Mouse (Mus musculus) neural tube, embryonic 10.5 days (tissue): Measurements from ENCODE around the gene Pdk2.

ENCODE experiments used
- DNase-seq: peaks from one replicate; pipeline ENCODE4 v3.0.0-alpha.2; 2017; ENCODE audit warnings: low spot score; ENCODE audit errors: extremely low spot score

Gene Pdk2

GRCm38 (mm10) chr11:95070140-95071107, 29.3 kb upstream of the Pdk2 start:
- no peak for DNase-seq

GRCm38 (mm10) chr11:95069226-95069957, 28.2 kb upstream of the Pdk2 start:
- DNase-seq: no peak

GRCm38 (mm10) chr11:95056768-95057501, 15.8 kb upstream of the Pdk2 start:
- DNase-seq: no peak

DNA sequence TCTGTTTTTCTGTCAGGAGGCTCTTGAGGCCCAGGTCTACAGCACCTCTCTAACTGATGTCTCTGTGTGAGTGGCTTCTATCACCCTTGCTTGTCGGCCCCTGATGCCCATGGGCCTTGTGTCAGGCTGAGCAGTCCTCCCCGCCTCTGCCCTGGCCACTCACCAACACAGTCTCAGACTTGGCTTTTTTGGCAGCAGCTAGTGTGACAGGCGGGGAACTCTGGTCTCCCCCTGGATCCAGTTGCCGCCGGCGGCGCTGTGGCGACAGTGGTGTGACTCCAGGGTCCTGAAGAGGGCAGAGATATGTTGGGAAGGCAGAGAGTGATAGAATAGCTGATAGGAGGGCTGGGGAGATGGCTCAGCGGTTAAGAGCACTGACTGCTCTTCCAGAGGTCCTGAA, 11.9 kb upstream of the Pdk2 start:
- no peak for DNase-seq

DNA sequence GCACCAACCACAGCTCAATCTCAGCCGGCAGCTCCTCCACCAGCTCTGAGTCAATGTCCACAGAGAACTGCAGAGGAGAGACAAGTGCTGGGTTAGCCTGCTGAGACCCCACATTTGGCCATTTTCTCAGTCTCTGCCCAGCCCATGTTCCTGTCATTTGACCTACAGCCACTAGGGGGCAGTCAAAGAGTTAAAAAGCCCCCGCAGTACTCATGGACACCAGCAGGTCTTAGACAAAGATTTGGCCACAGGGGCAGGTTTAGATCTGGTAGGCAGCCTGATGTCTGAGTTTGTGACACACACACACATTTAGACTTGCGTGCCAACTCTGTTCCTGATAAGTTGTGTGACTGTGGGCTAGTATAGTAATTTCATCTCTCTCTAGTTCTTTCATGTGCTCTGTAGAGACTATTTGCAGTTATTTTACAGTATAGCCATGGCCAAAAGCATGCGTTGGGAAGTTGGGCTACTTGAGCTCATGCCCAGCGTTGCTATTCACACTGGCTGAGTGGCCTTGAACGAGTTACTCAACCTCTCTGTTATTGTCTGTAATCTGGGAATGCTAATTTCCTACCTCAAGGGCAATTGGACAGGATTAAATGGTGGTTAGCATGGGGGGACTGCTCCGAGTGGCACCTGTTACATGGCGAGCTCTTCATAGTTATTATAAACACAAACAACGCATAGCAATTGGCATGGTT, 6.0 kb upstream of the Pdk2 start:
- DNase-seq: peak; percentile 74

GRCm38 (mm10) chr11:95044185-95044870, 3.2 kb upstream of the Pdk2 start:
- DNase-seq: no peak

GRCm38 (mm10) chr11:95043608-95044007, 2.5 kb upstream of the Pdk2 start:
- no peak for DNase-seq

GRCm38 (mm10) chr11:95043060-95043459, 1.9 kb upstream of the Pdk2 start:
- no peak for DNase-seq

DNA sequence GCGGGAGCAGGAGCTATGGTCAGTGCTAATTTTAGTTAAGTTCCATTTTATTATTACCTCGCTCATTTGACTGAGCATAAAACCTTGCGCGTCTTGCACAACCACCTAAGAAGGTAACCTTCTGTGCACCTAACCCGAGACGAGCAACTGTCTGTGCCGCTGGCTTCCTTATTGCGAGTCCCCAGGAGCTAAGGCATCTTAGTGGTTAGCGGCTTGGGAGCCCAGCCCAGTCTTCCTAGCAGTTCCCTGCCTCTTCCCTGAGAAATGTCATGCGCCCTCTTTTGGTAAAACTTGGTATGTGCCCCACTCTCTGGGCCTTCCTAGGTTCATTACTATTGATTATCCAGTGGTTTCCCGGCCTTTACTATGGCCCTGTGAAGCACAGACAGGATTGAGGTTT, 942 bp upstream of the Pdk2 start:
- peak; percentile 82 for DNase-seq

DNA sequence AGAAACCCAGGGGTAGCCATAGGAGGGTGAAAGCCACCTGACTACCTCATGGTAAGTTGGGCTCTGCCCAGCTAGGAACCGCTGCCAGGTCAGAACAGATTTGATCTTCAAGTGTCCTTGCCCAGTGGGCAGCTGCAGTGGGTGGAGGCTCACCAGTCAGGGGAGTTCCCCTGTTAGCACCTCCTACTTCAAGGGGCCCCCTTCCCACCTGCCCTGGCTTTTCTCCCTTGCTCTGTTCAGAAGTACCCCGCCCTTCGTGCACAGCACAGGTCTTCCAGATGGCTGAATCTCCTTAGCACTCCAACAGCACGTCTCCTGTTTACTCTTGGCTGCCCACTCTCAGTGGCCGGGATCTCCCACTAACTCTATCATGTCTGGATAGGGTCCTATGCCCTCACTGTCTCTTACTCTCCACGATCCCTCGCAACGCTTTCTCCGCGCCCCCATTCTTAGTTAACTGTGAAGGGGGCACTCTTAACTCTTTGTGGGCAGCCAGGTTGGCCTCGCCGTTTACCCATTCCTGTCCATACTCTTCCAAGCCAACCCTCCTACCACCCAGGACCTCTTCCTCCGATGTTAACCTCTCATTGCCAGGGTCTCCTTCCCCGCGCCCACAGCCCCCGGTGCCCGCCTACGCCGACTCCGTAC, 539 bp downstream of the Pdk2 start:
- peak; percentile 27 for DNase-seq

- DNase-seq: no peak
These were observed 1.4 kb downstream of the Pdk2 start for GRCm38 (mm10) chr11:95039766-95040165.

DNA sequence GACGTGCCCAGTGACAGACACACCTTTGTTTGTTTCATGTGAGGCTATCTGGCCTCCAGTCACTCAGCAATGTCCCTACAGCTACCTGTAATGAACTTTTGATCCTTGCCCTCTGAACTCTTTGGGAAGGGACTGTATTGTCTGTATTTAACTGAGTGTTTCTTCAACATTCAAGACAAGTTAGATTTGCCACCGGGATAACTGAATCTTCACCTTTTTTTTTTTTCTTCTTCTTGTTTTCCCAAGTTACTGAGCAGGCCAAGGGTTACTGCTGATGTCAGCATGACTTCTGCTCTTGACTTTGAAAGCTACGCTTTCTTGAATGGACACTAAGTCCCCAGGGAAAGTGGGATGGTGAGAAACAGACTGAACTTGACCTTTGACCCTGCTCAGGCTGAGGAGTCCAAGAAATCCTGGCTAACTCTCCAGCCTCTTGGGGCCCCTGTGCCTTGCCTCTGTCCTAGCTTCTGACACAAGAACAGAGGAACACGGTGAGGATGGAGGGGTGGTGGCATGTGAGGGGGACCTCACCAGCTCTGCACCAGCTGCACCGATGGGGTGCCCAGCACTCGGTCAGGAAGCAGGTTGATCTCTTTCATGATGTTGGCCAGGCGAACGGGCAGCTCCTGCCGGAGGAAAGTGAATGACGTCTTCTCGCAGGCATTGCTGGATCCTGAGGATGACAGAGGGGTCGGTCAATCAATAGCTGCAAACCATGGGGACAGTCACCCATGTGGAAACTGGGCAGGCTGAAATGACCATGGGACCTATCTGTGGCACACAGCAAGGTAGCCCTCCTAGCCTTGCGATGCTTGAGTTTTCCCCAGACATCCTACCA, 2.1 kb downstream of the Pdk2 start:
- no peak for DNase-seq

- no peak for DNase-seq
These were observed 2.9 kb downstream of the Pdk2 start for GRCm38 (mm10) chr11:95038156-95038817.

GRCm38 (mm10) chr11:95037306-95037705, 3.8 kb downstream of the Pdk2 start:
- no peak for DNase-seq

DNA sequence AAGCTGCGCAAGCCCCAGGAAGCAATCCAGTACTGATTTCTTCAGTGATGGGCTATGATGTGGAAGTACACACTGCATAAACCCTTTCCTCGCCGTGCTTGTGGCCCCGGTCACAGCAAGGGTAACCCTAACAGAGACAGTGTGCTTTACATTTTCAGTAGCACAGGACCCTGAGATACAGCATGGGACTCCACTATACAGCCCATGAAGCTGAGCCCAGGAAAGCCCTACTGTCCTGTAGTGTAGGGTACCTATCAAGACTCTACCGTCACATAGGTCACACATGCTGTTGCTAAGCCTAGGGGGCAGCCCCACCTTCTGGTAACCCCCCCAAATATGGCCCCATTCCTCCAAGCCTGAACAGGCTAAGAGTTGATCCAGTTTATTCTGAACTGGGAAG, 4.6 kb downstream of the Pdk2 start:
- no peak for DNase-seq

DNA sequence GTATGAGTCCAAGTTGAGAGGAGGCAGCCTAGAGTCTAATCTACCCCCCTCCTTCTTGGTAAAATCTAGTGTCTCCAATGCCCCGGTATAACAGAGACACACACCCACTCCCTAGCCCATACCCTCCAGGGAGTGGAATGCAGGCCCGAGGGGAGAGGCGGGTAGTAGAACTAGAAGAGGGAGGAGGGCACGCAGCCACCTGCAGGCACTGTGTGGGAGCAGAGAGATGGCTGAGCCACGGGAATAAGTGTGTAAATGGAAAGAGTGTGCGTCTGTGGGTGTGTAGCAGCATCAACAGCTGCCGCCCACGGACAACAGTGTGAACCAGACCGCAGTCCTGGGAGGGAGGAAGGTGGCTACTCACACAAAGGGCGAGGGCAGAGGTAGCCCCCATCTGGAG, 6.3 kb downstream of the Pdk2 start:
- no peak for DNase-seq

DNA sequence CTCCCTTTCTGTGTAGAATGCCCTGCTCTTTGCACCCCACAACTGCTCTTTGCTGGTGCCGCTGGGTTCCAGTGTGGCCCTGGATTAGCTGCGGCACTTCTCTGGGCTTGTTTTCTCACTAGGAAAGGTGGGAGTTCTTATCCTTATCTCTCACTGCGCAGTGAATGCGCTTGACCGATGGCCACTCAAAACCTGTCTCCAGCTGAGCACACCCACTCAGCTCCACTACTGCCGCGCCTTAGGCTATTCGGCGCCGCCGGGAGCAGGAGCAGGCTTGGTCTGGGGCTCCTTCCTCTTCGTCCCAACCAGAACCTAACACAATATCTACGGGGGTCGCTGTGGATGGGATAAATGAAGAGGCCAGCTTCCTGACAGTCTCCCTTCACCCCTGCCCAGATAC, 7.5 kb downstream of the Pdk2 start:
- DNase-seq: no peak

DNA sequence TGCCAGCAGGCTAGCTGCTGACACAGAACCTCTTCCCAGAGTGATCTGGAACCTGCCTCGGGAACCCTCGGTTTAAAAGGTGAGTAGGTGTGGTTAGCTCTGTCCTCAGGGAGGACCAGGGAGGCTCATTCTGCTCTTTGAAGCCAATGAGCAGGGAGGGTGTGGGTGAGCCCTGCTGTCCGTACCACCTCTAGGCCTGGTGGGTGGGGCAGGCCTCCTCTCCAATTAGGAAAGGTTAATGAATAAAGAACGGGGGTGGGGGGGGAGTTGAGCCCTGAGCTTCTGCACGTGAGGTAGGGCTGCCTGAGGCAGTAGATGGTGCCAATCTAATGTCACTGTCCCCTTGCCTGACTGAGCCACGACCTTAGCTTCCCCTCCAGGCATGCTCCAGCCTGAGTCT, 8.2 kb downstream of the Pdk2 start:
- no peak for DNase-seq
